14 mouse cellular contexts compared by ENCODE assay signal in genomic region chr1:73507071-73507754, GRCm38 (mm10).
DNase-seq lines count a peak whose midpoint lies in the region; ATAC-seq and TF ChIP-seq lines count a peak whose summit lies in the region.
"Had no signal": no experiment of that assay in that cellular context is flagged by ENCODE, and none has a peak within 500 bp of the region (broad histone marks: within the 10 kb centered on the region; RNA-seq: fewer than 3 reads in every experiment).

No protein-coding gene starts in this region.

- intact Hi-C loops in heart, postnatal 25 days (cut with DNase I) = loop anchor here (10.0 kb wide), 1 partner anchor 632 kb away; the partner anchor contains the start of gene Igfbp5

- peak; percentile 58; the same call in 1 of the 2 replicates for ATAC-seq in intestine, embryonic 14.5 days (replicated peaks; ENCODE audit: low FRiP score, low TSS enrichment, low read depth)
- no peak for ATAC-seq in intestine, postnatal 0 days
- peak; percentile 60; the same call in 1 of the 2 replicates for ATAC-seq in stomach, embryonic 15.5 days (ENCODE audit: insufficient read depth, low FRiP score, low read depth)
- no peak for ATAC-seq in midbrain, embryonic 15.5 days (replicated peaks)

- H3K36me3 ChIP-seq in intestine, embryonic 14.5 days (ENCODE audit: control insufficient read depth, insufficient read depth, low read length) = no peaks in the 10 kb centered on the region
- no peaks in the 10 kb centered on the region for H3K36me3 ChIP-seq in intestine, postnatal 0 days (ENCODE audit: control insufficient read depth, insufficient read depth)
- H3K36me3 ChIP-seq in stomach, embryonic 15.5 days = no peaks in the 10 kb centered on the region
- H3K36me3 ChIP-seq in midbrain, embryonic 15.5 days (replicated peaks) = no peaks in the 10 kb centered on the region
- H3K36me3 ChIP-seq in midbrain, embryonic 10.5 days = no peaks in the 10 kb centered on the region
- H3K36me3 ChIP-seq: heart, embryonic 12.5 days; hindbrain, embryonic 15.5 days; midbrain, embryonic 12.5 days had no signal

- DNase-seq in intestine, embryonic 14.5 days (ENCODE audit: low spot score) = no peak
- peak; percentile 73 for DNase-seq in adrenal gland, adult 2 months
- peak; percentile 61 for DNase-seq in kidney, adult 9 months
- no peak for DNase-seq in midbrain, embryonic 10.5 days (ENCODE audit: low spot score)
- no peak for DNase-seq in heart, postnatal 25 days (ENCODE audit: low spot score)
- DNase-seq: cerebellum, adult 11 months; thymus, postnatal 36 days had no signal

- H3K9ac ChIP-seq in intestine, embryonic 14.5 days (ENCODE audit: low read length) = no peak overlapping the region
- H3K9ac ChIP-seq in intestine, postnatal 0 days (ENCODE audit: low read depth, low read length) = no peak overlapping the region
- H3K9ac ChIP-seq in stomach, embryonic 15.5 days = no peak overlapping the region
- no peak overlapping the region for H3K9ac ChIP-seq in midbrain, embryonic 15.5 days
- H3K9ac ChIP-seq: heart, embryonic 12.5 days; hindbrain, embryonic 15.5 days; midbrain, embryonic 12.5 days had no signal

- no peak overlapping the region for H3K4me2 ChIP-seq in intestine, embryonic 14.5 days (ENCODE audit: low read length)
- no peak overlapping the region for H3K4me2 ChIP-seq in intestine, postnatal 0 days (replicated peaks; ENCODE audit: low read depth)
- H3K4me2 ChIP-seq in stomach, embryonic 15.5 days = no peak overlapping the region
- no peak overlapping the region for H3K4me2 ChIP-seq in midbrain, embryonic 15.5 days
- H3K4me2 ChIP-seq: heart, embryonic 12.5 days; hindbrain, embryonic 15.5 days; midbrain, embryonic 12.5 days had no signal

- no peaks in the 10 kb centered on the region for H3K9me3 ChIP-seq in intestine, embryonic 14.5 days (ENCODE audit: control insufficient read depth, low read length)
- H3K9me3 ChIP-seq in intestine, postnatal 0 days (ENCODE audit: control insufficient read depth) = no peaks in the 10 kb centered on the region
- H3K9me3 ChIP-seq in stomach, embryonic 15.5 days = no peaks in the 10 kb centered on the region
- no peaks in the 10 kb centered on the region for H3K9me3 ChIP-seq in midbrain, embryonic 15.5 days
- H3K9me3 ChIP-seq in midbrain, embryonic 10.5 days (replicated peaks) = no peaks in the 10 kb centered on the region
- H3K9me3 ChIP-seq: heart, embryonic 12.5 days; hindbrain, embryonic 15.5 days; midbrain, embryonic 12.5 days had no signal

- H3K4me3 ChIP-seq in intestine, embryonic 14.5 days (ENCODE audit: low read depth, low read length) = no peak overlapping the region
- no peak overlapping the region for H3K4me3 ChIP-seq in intestine, postnatal 0 days (ENCODE audit: low read depth, low read length)
- no peak overlapping the region for H3K4me3 ChIP-seq in stomach, embryonic 15.5 days (replicated peaks)
- no peak overlapping the region for H3K4me3 ChIP-seq in midbrain, embryonic 15.5 days
- H3K4me3 ChIP-seq in midbrain, embryonic 10.5 days = no peak overlapping the region
- H3K4me3 ChIP-seq: heart, embryonic 12.5 days; hindbrain, embryonic 15.5 days; left cerebral cortex, adult 2 months; midbrain, embryonic 12.5 days had no signal

- WGBS in intestine, embryonic 14.5 days = 33% methylated on average over 10 of the region's 10 CpGs
- 54% methylated on average over 10 of the region's 10 CpGs for WGBS in intestine, postnatal 0 days
- 38% methylated on average over 10 of the region's 10 CpGs for WGBS in stomach, embryonic 15.5 days
- WGBS in midbrain, embryonic 15.5 days = 60% methylated on average over 10 of the region's 10 CpGs
- WGBS in midbrain, embryonic 10.5 days = 78% methylated on average over 10 of the region's 10 CpGs

- TF ChIP-seq CTCF in intestine, postnatal 0 days (IDR thresholded peaks at IDR 0.05; ENCODE audit: low read depth) = no peak

- no peaks in the 10 kb centered on the region for H3K27me3 ChIP-seq in intestine, embryonic 14.5 days (replicated peaks; ENCODE audit: control insufficient read depth, insufficient read depth, low read length)
- H3K27me3 ChIP-seq in intestine, postnatal 0 days (replicated peaks; ENCODE audit: control insufficient read depth, insufficient read depth, low read length) = no peaks in the 10 kb centered on the region
- no peaks in the 10 kb centered on the region for H3K27me3 ChIP-seq in stomach, embryonic 15.5 days (replicated peaks)
- no peaks in the 10 kb centered on the region for H3K27me3 ChIP-seq in midbrain, embryonic 15.5 days (replicated peaks)
- peaks cover 5% of the 10 kb centered on the region; the same call in 1 of the 2 replicates for H3K27me3 ChIP-seq in midbrain, embryonic 10.5 days (ENCODE audit: low read depth, poor library complexity, severe bottlenecking)
- H3K27me3 ChIP-seq: heart, embryonic 12.5 days; hindbrain, embryonic 15.5 days had no signal

- H3K27ac ChIP-seq in intestine, embryonic 14.5 days (ENCODE audit: low read depth) = 0 out of 2 replicates have a peak overlapping the region, but pooled peaks have one; percentile 11
- H3K27ac ChIP-seq in intestine, postnatal 0 days (ENCODE audit: low read depth, low read length) = no peak overlapping the region
- H3K27ac ChIP-seq in stomach, embryonic 15.5 days = no peak overlapping the region
- H3K27ac ChIP-seq in midbrain, embryonic 15.5 days = no peak overlapping the region
- H3K27ac ChIP-seq in midbrain, embryonic 10.5 days (replicated peaks) = no peak overlapping the region
- H3K27ac ChIP-seq: hindbrain, embryonic 15.5 days; left cerebral cortex, adult 2 months; midbrain, embryonic 12.5 days had no signal

- peaks cover 3% of the 10 kb centered on the region; the same call in 1 of the 2 replicates for H3K4me1 ChIP-seq in intestine, embryonic 14.5 days (replicated peaks; ENCODE audit: control insufficient read depth, insufficient read depth, low read length)
- H3K4me1 ChIP-seq in intestine, postnatal 0 days (replicated peaks; ENCODE audit: control insufficient read depth, insufficient read depth, low read length) = no peaks in the 10 kb centered on the region
- no peaks in the 10 kb centered on the region for H3K4me1 ChIP-seq in stomach, embryonic 15.5 days
- no peaks in the 10 kb centered on the region for H3K4me1 ChIP-seq in midbrain, embryonic 15.5 days
- H3K4me1 ChIP-seq in midbrain, embryonic 10.5 days = peaks cover 8% of the 10 kb centered on the region; the same call in 1 of the 2 replicates
- H3K4me1 ChIP-seq: heart, embryonic 12.5 days; hindbrain, embryonic 15.5 days had no signal

Comparison
In these comparisons a context has a peak if more than half of its experiments do, and no peak if none do; other contexts are left out.
1. ATAC-seq: peak in intestine, embryonic 14.5 days (single experiment) and stomach, embryonic 15.5 days (single experiment); none in intestine, postnatal 0 days (single experiment) and midbrain, embryonic 15.5 days (single experiment).
2. DNase-seq: peak in adrenal gland, adult 2 months (single experiment) and kidney, adult 9 months (single experiment); none in intestine, embryonic 14.5 days (single experiment), midbrain, embryonic 10.5 days (single experiment) and heart, postnatal 25 days (single experiment).